ENCODE assay signal across 8 mouse cellular contexts in genomic region chr7:122965386-122965785, GRCm38 (mm10). TPM values are rescaled to one million over a fixed set of nuclear protein-coding genes. Genes with fewer than 3 reads are reported as not detected.
DNase-seq lines count a peak whose midpoint lies in the region; ATAC-seq and TF ChIP-seq lines count a peak whose summit lies in the region.

Rbbp6 (plus strand) TSS chr7:122965686.

- no peaks in the 10 kb centered on the region for H3K4me1 ChIP-seq in cerebellum, adult 2 months (ENCODE audit: control insufficient read depth, insufficient read depth, low read length)
- no peaks in the 10 kb centered on the region; the same call in 1 of the 2 replicates for H3K4me1 ChIP-seq in forebrain, embryonic 16.5 days (replicated peaks; ENCODE audit: control insufficient read depth, insufficient read depth, low read length)
- no peaks in the 10 kb centered on the region for H3K4me1 ChIP-seq in hindbrain, embryonic 13.5 days (replicated peaks)

- no peak within 1 kb of the TSS for H3K4me3 ChIP-seq in cerebellum, adult 2 months (replicated peaks; ENCODE audit: insufficient read depth, low read depth, low read length)
- H3K4me3 ChIP-seq in forebrain, embryonic 16.5 days (replicated peaks; ENCODE audit: low read length) = no peak within 1 kb of the TSS
- H3K4me3 ChIP-seq in hindbrain, embryonic 13.5 days = no peak within 1 kb of the TSS

- no peak for TF ChIP-seq POLR2A in cerebellum, adult 2 months (IDR thresholded peaks at IDR 0.05; ENCODE audit: borderline replicate concordance, insufficient read depth, low read length)

- no peaks in the 10 kb centered on the region for H3K27me3 ChIP-seq in cerebellum, adult 2 months (ENCODE audit: control insufficient read depth, insufficient read depth, low read length)
- H3K27me3 ChIP-seq in Patski = peaks cover 9% of the 10 kb centered on the region
- no peaks in the 10 kb centered on the region for H3K27me3 ChIP-seq in forebrain, embryonic 16.5 days (replicated peaks; ENCODE audit: control insufficient read depth, insufficient read depth, low read length)
- H3K27me3 ChIP-seq in hindbrain, embryonic 13.5 days = no peaks in the 10 kb centered on the region

- H3K9ac ChIP-seq in forebrain, embryonic 16.5 days (replicated peaks; ENCODE audit: low read depth, low read length) = no peak within 1 kb of the TSS
- H3K9ac ChIP-seq in hindbrain, embryonic 13.5 days = no peak within 1 kb of the TSS

- CTCF ChIA-PET in Patski (lab: Charles Lee) = interaction anchor here (0.9 to 2.2 kb wide), 3 partner anchors 10 to 28 kb away, joined by 3 to 11 read pairs (median 3); no protein-coding TSS in a partner anchor

- H3K4me2 ChIP-seq in forebrain, embryonic 16.5 days (ENCODE audit: low read length) = no peak within 1 kb of the TSS
- no peak within 1 kb of the TSS for H3K4me2 ChIP-seq in hindbrain, embryonic 13.5 days

- 58% methylated on average over 5 of the region's 5 CpGs for WGBS in cerebellum, adult 2 months
- 78% methylated on average over 5 of the region's 5 CpGs for WGBS in forebrain, embryonic 16.5 days
- 83% methylated on average over 5 of the region's 5 CpGs for WGBS in hindbrain, embryonic 13.5 days

- H3K27ac ChIP-seq in cerebellum, adult 2 months (ENCODE audit: insufficient read depth, low read length) = no peak within 1 kb of the TSS
- H3K27ac ChIP-seq in forebrain, embryonic 16.5 days (ENCODE audit: low read length) = no peak within 1 kb of the TSS
- H3K27ac ChIP-seq in hindbrain, embryonic 13.5 days = no peak within 1 kb of the TSS

- POLR2A ChIA-PET in Patski (lab: Charles Lee) = no interaction called here

- ATAC-seq in Patski = no peak
- ATAC-seq in forebrain, embryonic 16.5 days = no peak
- no peak for ATAC-seq in hindbrain, embryonic 13.5 days (ENCODE audit: low FRiP score)
- no peak for ATAC-seq in megakaryocyte progenitor cell, adult 5-6 weeks (replicated peaks; ENCODE audit: poor library complexity)

- H3K36me3 ChIP-seq in forebrain, embryonic 16.5 days (ENCODE audit: control insufficient read depth, insufficient read depth) = no peaks in the 10 kb centered on the region
- no peaks in the 10 kb centered on the region for H3K36me3 ChIP-seq in hindbrain, embryonic 13.5 days

- TF ChIP-seq CTCF in cerebellum, adult 2 months (IDR thresholded peaks at IDR 0.05; ENCODE audit: borderline replicate concordance, insufficient read depth, low read depth, low read length) = no peak
- TF ChIP-seq CTCF in Patski (IDR thresholded peaks at IDR 0.05) = no peak

- no peaks in the 10 kb centered on the region for H3K9me3 ChIP-seq in forebrain, embryonic 16.5 days (ENCODE audit: control insufficient read depth, low read length)
- no peaks in the 10 kb centered on the region for H3K9me3 ChIP-seq in hindbrain, embryonic 13.5 days

- in situ Hi-C loops in Patski (cut with MboI; ENCODE audit: low pct_unique_long_range_greater_than_20kb) = no loop called here

- DNase-seq in cerebellum, adult 2 months = no peak
- no peak for DNase-seq in cerebellum, postnatal 36 days
- no peak for DNase-seq in Patski (ENCODE audit: low read depth, low spot score)
- no peak for DNase-seq in right cerebral cortex, postnatal 25 days
- no peak for DNase-seq in frontal cortex, postnatal 36 days (ENCODE audit: low spot score in 2 of 2)

RNA-seq across cellular contexts. Expression of gene Rbbp6, which starts in this region (rescaled TPM):
- polyA plus RNA-seq in cerebellum, adult 2 months (2012; rRNA removed) = 54.5 and 56.8 TPM in 2 replicates
- 46.4 TPM for polyA plus RNA-seq in Patski (2021)
- polyA plus RNA-seq in forebrain, embryonic 16.5 days (2015; fragmentation: Nextera tagmentation; extraction: Ambion mirVana) = 26.9 and 28.2 TPM in 2 replicates
- polyA plus RNA-seq in hindbrain, embryonic 13.5 days (2015; fragmentation: Nextera tagmentation; extraction: Ambion mirVana) = 27.4 and 27.7 TPM in 2 replicates
- total RNA-seq in megakaryocyte progenitor cell, adult 5-6 weeks (2015) = 115 and 134 TPM in 2 replicates
- total RNA-seq in megakaryocyte progenitor cell, adult 5-6 weeks (2017) = 48.0 and 67.5 TPM in 2 replicates
